Mouse (Mus musculus) hindlimb bud, embryonic 11.5 days (tissue): ENCODE measurements around the gene Piwil1.

Source experiments
- DNase-seq: peaks from one replicate; pipeline ENCODE4 v3.0.0-alpha.2; 2012; ENCODE audit warnings: low read depth, low spot score; ENCODE audit errors: extremely low spot score

Piwil1 gene

GRCm38 (mm10) chr5:128702224-128702623 is at the start of gene Piwil1:
Piwil1 (plus strand) TSS chr5:128702524.
- no peak for DNase-seq

DNA sequence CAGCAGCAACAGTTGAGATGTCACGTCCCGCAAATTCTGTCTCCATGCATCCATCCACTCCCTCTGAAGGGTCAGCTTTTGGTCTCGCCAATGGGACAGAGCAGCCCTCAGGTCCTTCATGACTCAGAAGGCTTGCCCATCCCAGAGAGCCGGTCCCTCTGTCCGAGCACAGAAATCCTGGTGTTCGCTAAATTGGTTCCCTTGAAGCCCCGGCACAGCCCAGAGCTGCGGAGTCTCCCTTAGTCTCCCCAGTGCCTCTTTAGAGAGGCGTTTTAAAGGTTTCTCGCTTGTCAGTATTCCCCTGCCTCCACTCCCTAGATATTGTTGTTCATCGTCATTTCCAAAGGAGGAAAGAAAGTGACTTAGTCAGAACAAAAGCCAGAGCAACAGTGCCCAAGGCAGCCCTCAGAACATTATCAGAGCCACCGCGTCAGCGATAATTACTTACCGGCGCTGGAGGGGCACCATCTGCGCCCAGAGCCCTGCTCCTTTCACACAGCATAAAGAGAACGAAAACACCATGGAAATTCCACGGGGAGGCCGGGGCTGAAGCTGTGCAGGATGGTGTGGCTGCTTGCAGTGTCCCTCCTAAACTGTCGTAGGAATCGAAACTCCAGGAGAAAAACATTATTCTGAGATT is 45.7 kb upstream of the Piwil1 start:
- DNase-seq = no peak

DNA sequence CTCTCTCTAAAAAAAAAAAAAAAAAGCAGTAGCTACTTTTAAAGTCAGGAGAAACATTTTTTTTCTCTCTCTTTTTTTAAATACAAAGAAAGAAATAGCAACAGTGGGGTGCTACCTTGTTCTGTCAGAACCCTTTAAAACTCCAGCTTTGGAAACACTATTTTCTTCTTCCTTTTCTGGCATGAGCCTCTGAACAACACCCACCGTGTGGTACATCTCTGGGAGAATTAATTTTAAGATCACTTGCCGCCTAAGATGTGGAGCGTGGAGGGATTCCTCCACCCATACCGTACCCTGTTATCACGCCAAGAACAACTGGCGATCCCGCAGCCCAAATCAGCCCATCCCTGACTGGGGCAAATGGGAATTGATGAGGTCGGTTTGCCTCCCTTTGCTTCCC is 42.2 kb upstream of the Piwil1 start:
- no peak for DNase-seq

DNA sequence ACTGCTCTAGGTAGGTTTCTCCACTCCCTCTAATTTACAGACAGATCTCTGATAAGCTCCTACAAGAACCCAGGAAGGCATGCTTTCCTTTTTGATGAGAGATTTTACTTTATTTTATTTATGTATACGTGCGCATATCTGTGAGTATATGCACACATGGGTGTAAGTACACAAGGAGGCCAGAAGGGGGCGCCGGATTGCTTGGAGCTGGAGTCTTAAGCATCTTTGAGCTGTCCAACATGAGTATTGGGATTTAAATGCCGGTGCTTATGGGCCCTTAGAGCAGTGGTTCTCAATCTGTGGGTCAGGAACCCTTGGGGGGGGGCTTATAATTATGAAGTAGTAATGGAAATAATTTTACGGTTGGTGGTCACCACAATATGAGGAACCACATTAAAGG is 39.4 kb upstream of the Piwil1 start:
- DNase-seq = no peak

GRCm38 (mm10) chr5:128663976-128664375 is 38.3 kb upstream of the Piwil1 start:
- DNase-seq = no peak

DNA sequence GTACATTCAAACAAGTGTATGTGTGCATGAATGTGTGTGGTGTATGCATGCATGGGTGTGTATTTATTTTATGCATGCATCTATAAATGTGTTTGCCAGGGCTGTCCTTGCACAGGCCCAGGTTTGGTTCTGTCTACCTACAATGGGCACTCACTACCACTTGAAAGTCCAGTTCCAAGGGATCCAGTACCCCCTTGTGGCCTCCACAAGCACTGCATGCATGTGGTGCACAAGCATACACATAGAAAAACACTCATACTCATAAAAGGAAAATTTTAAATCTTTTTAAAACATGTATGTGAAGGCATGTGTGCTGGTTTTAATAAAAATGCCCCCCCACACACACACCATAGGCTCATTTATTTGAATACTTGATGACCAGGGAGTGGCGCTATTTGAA is 37.3 kb upstream of the Piwil1 start:
- no peak for DNase-seq

GRCm38 (mm10) chr5:128667303-128667702 is 35.0 kb upstream of the Piwil1 start:
- no peak for DNase-seq

GRCm38 (mm10) chr5:128674124-128674523 is 28.2 kb upstream of the Piwil1 start:
- DNase-seq = no peak

GRCm38 (mm10) chr5:128677373-128677772 is 25.0 kb upstream of the Piwil1 start:
- no peak for DNase-seq

GRCm38 (mm10) chr5:128677861-128678260 is 24.5 kb upstream of the Piwil1 start:
- DNase-seq = no peak

- no peak for DNase-seq
Measured at GRCm38 (mm10) chr5:128681456-128681855, 20.9 kb upstream of the Piwil1 start.

DNA sequence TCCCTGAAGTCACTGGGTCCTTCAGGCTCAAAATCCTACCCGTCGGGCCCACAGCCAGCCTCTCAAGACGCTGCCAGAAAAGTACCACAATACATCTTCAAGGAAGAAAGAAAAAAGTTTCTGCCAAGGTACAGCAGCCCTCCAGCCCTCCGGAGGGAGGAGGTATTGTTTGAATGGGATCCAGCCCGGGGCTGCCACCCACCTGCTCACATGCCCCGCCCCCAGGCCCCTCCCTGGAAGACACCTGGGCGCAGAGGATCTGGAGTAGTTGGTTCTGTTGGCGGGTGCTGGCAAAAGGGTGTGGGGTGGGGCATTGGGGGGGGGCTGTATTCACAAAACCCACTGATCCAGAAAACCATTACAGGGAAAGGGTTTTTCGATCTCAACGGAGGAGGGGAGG is 18.1 kb upstream of the Piwil1 start:
- no peak for DNase-seq

DNA sequence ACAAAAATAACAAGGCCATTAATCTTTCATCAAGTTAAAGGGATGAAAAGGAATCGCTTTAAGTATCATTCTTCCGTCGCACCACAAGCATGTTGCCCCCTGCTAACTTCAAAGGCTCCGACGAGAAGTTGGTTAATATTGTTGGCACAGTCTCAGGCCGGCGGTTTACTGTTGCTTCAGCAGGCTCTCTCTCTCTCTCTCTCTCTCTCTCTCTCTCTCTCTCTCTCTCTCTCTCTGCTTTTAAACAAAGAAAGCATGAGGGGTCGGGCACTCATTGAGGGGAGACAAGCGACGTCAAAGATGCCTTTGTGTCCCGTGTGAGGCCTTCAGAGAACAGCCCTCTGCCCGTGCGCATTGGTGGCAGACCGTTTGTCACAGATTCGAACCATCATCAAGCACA is 17.7 kb upstream of the Piwil1 start:
- DNase-seq = no peak

- no peak for DNase-seq
Measured at GRCm38 (mm10) chr5:128687139-128687538, 15.2 kb upstream of the Piwil1 start.

- no peak for DNase-seq
Measured at GRCm38 (mm10) chr5:128694107-128694506, 8.2 kb upstream of the Piwil1 start.

DNA sequence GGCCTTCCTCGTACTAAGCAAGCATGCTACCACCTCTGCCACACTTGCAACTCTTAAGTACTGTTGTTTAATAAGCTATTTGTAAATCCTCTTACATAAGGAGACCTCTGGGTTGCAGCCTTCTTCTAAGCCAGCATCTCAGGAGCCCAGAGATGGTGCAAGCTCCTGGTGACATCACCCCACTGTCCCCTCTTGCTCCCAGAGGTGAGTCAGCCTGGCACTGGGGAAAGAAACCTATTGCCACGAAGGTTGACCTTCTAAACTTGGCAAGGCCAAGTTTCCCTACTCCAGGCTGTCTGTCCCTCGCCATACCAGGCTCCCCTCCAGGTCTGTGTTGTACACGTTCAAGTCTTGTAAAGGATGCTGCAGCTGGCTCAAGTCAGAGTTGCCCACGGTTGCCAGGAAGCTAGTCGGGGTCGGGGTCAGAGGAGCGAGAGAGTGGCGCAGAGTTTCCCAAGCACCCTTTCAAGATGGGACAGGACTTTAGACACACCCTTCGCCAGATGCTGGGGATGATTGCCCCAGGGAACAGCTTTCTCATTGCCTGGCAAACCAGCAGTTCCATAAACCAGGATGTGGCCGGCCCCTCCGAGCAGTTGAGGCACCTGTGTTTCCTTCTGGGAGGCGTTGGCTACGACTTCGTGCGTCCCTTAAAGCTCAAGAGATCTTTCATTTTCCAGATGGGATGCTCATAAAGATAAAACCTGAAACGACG is 7.6 kb upstream of the Piwil1 start:
- no peak for DNase-seq

GRCm38 (mm10) chr5:128696824-128697223 is 5.5 kb upstream of the Piwil1 start:
- DNase-seq = peak; percentile 61

DNA sequence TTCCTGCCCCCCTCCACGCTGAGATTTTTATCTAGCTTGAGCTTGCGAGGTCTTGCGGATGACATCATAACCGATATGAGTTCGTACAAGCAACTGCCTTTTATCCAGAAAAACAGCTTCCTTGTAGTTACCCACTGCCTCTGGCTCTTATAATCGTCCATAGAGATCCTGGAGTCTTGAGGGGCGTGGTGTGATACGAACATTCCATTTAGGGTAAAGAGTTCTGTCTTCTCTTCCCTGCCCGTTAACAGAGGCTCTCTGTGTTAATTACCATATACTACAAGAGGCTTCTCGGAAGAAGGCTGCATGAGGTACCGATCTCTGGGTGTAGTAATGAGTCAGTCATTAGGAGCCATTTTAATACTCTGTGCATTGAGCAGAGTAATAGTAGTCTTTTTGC is 1.6 kb upstream of the Piwil1 start:
- no peak for DNase-seq

GRCm38 (mm10) chr5:128703688-128704087 is 1.4 kb downstream of the Piwil1 start:
- no peak for DNase-seq

- DNase-seq = no peak
Measured at GRCm38 (mm10) chr5:128704134-128704904, 2.0 kb downstream of the Piwil1 start.

- no peak for DNase-seq
Measured at GRCm38 (mm10) chr5:128706467-128706866, 4.1 kb downstream of the Piwil1 start.

- no peak for DNase-seq
Measured at GRCm38 (mm10) chr5:128707271-128707670, 4.9 kb downstream of the Piwil1 start.
